Mouse (Mus musculus): Measurements from ENCODE around the gene Acp6.

- TF ChIP-seq POLR2AphosphoS2 (IDR thresholded peaks at IDR 0.05; ENCODE audit: insufficient read length, low read depth) (no peak), POLR2A (IDR thresholded peaks at IDR 0.05; ENCODE audit: insufficient read length, low read depth) (no peak), MYOD1 (IDR thresholded peaks at IDR 0.05; ENCODE audit: control insufficient read depth in 1 of 3, insufficient read length in 2 of 3, low read depth in 2 of 3) (no peak), MAX (IDR thresholded peaks at IDR 0.05; ENCODE audit: low read depth) (no peak), TCF3 (IDR thresholded peaks at IDR 0.05; ENCODE audit: insufficient read length, low read depth) (no peak), USF1 (IDR thresholded peaks at IDR 0.05; ENCODE audit: low read depth) (no peak), E2F4 (IDR thresholded peaks at IDR 0.05; ENCODE audit: insufficient read depth) (no peak), SRF (IDR thresholded peaks at IDR 0.05; ENCODE audit: control insufficient read depth, insufficient read length, low read depth) (no peak), CEBPB (IDR thresholded peaks at IDR 0.05; ENCODE audit: insufficient read depth, poor library complexity, severe bottlenecking) (no peak), MYOG (IDR thresholded peaks at IDR 0.05; ENCODE audit: control insufficient read depth in 1 of 3, insufficient read depth in 1 of 3, insufficient read length in 2 of 3, low read depth in 2 of 3) (no peak), TCF12 (IDR thresholded peaks at IDR 0.05; ENCODE audit: insufficient read depth, poor library complexity, severe bottlenecking) (no peak), REST (IDR thresholded peaks at IDR 0.05; ENCODE audit: insufficient read depth, insufficient read length) (no peak)
These were observed 38.0 kb downstream of the Acp6 start for GRCm38 (mm10) chr3:97196571-97196970.

Data from myocyte (in vitro differentiated cells).